Mouse (Mus musculus): ENCODE results near the gene Nhlrc4.

Nhlrc4 gene

GRCm38 (mm10) chr17:25957586-25958051 lies 12.9 kb upstream of the Nhlrc4 start:
- no peak for DNase-seq

- DNase-seq = no peak
These were observed 11.9 kb upstream of the Nhlrc4 start for GRCm38 (mm10) chr17:25956631-25957030.

- no peak for DNase-seq
These were observed 11.4 kb upstream of the Nhlrc4 start for GRCm38 (mm10) chr17:25956201-25956600.

- DNase-seq = no peak
These were observed 11.0 kb upstream of the Nhlrc4 start for GRCm38 (mm10) chr17:25955736-25956135.

GRCm38 (mm10) chr17:25954671-25955070 lies 9.9 kb upstream of the Nhlrc4 start:
- DNase-seq = no peak

GRCm38 (mm10) chr17:25953161-25953560 lies 8.4 kb upstream of the Nhlrc4 start:
- no peak for DNase-seq

GRCm38 (mm10) chr17:25951803-25952623 lies 7.3 kb upstream of the Nhlrc4 start, which contains the start of gene A930017K11Rik:
Gene A930017K11Rik (minus strand): TSS chr17:25952565.
- no peak for DNase-seq

GRCm38 (mm10) chr17:25951225-25951802 lies 6.6 kb upstream of the Nhlrc4 start:
- no peak for DNase-seq

GRCm38 (mm10) chr17:25950706-25951105 lies 5.9 kb upstream of the Nhlrc4 start:
- DNase-seq = no peak

- DNase-seq = no peak
These were observed 5.2 kb upstream of the Nhlrc4 start for GRCm38 (mm10) chr17:25949981-25950380.

GRCm38 (mm10) chr17:25948051-25948450 lies 3.3 kb upstream of the Nhlrc4 start:
- DNase-seq = no peak

- no peak for DNase-seq
These were observed 2.8 kb upstream of the Nhlrc4 start for GRCm38 (mm10) chr17:25947576-25947975.

- no peak for DNase-seq
These were observed 2.1 kb upstream of the Nhlrc4 start for GRCm38 (mm10) chr17:25946891-25947290.

GRCm38 (mm10) chr17:25946349-25946748 lies 1.6 kb upstream of the Nhlrc4 start:
- no peak for DNase-seq

- DNase-seq = no peak
These were observed 875 bp upstream of the Nhlrc4 start for GRCm38 (mm10) chr17:25945517-25946155.

- DNase-seq = no peak
These were observed 992 bp downstream of the Nhlrc4 start for GRCm38 (mm10) chr17:25943769-25944168.

- DNase-seq = no peak
These were observed 1.5 kb downstream of the Nhlrc4 start for GRCm38 (mm10) chr17:25943221-25943620.

- DNase-seq = no peak
These were observed 2.1 kb downstream of the Nhlrc4 start for GRCm38 (mm10) chr17:25942597-25943151.

GRCm38 (mm10) chr17:25941511-25942241 lies 3.1 kb downstream of the Nhlrc4 start:
- DNase-seq = peak; percentile 79

- DNase-seq = no peak
These were observed 10.2 kb downstream of the Nhlrc4 start for GRCm38 (mm10) chr17:25934526-25934925.

GRCm38 (mm10) chr17:25925348-25925747 lies 19.4 kb downstream of the Nhlrc4 start:
- no peak for DNase-seq

GRCm38 (mm10) chr17:25922120-25922519 lies 22.6 kb downstream of the Nhlrc4 start:
- DNase-seq = no peak
